Comparison of ENCODE assay signal across 20 mouse cellular contexts in the genomic region with DNA sequence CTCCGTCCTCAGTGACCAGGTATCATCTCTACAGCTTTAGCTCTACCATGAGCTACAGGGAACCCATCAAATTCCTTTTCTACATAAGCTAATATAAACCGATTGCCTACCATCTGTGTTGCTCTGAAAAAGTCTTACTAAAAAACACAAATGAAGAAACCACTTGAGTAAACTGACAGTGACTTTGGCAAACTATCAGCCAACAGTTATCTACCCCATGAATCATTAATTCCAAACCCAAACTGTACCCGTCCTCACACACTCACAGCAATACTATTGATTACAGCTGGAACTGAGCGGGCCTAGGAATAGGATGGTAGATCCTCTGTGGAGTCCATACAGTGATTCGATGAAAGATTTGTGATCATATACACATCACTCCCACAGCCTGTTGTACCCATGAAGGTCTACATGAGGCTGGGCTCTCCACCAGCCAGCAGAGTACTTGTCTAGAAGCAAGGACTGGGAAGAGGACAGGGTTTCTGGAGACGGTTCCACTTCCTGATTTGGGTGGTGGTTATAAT. TPM values are rescaled to one million over a fixed set of nuclear protein-coding genes. Genes with fewer than 3 reads are reported as not detected.
DNase-seq lines count a peak whose midpoint lies in the region; ATAC-seq and TF ChIP-seq lines count a peak whose summit lies in the region.
"Had no signal": no experiment of that assay in that cellular context is flagged by ENCODE, and none has a peak within 500 bp of the region (broad histone marks: within the 10 kb centered on the region; RNA-seq: fewer than 3 reads in every experiment).

No protein-coding gene starts in this region.

- no peaks in the 10 kb centered on the region for H3K36me3 ChIP-seq in embryonic facial prominence, embryonic 13.5 days
- no peaks in the 10 kb centered on the region for H3K36me3 ChIP-seq in embryonic facial prominence, embryonic 10.5 days (replicated peaks)
- H3K36me3 ChIP-seq in kidney, postnatal 0 days (ENCODE audit: insufficient read depth, low read length), result no peaks in the 10 kb centered on the region
- H3K36me3 ChIP-seq in lung, postnatal 0 days (ENCODE audit: insufficient read depth, low read length), result no peaks in the 10 kb centered on the region
- H3K36me3 ChIP-seq in stomach, postnatal 0 days (ENCODE audit: control insufficient read depth, insufficient read depth, low read length), result no peaks in the 10 kb centered on the region
- H3K36me3 ChIP-seq: forebrain, embryonic 10.5 days; hindbrain, embryonic 12.5 days; neural tube, embryonic 15.5 days had no signal

- H3K9me3 ChIP-seq in embryonic facial prominence, embryonic 13.5 days, result no peaks in the 10 kb centered on the region
- no peaks in the 10 kb centered on the region for H3K9me3 ChIP-seq in embryonic facial prominence, embryonic 10.5 days
- H3K9me3 ChIP-seq in kidney, postnatal 0 days (replicated peaks; ENCODE audit: low read length), result no peaks in the 10 kb centered on the region
- no peaks in the 10 kb centered on the region for H3K9me3 ChIP-seq in lung, postnatal 0 days (ENCODE audit: low read length)
- H3K9me3 ChIP-seq in stomach, postnatal 0 days (ENCODE audit: control insufficient read depth, low read length), result no peaks in the 10 kb centered on the region
- H3K9me3 ChIP-seq: forebrain, embryonic 10.5 days; hindbrain, embryonic 12.5 days; neural tube, embryonic 15.5 days had no signal

- 90% methylated on average over 6 of the region's 6 CpGs for WGBS in embryonic facial prominence, embryonic 13.5 days
- WGBS in embryonic facial prominence, embryonic 10.5 days, result 93% methylated on average over 6 of the region's 6 CpGs
- 86% methylated on average over 6 of the region's 6 CpGs for WGBS in kidney, postnatal 0 days
- WGBS in lung, postnatal 0 days, result 69% methylated on average over 6 of the region's 6 CpGs
- WGBS in stomach, postnatal 0 days, result 76% methylated on average over 6 of the region's 6 CpGs

- no peak for TF ChIP-seq EP300 in lung, postnatal 0 days (IDR thresholded peaks at IDR 0.05)
- no peak for TF ChIP-seq EP300 in stomach, postnatal 0 days (optimal IDR thresholded peaks at IDR 0.05)

- H3K27me3 ChIP-seq in embryonic facial prominence, embryonic 13.5 days, result no peaks in the 10 kb centered on the region
- H3K27me3 ChIP-seq in embryonic facial prominence, embryonic 10.5 days (replicated peaks; ENCODE audit: low read depth, poor library complexity, severe bottlenecking), result no peaks in the 10 kb centered on the region
- no peaks in the 10 kb centered on the region for H3K27me3 ChIP-seq in kidney, postnatal 0 days (ENCODE audit: insufficient read depth, low read length)
- no peaks in the 10 kb centered on the region for H3K27me3 ChIP-seq in lung, postnatal 0 days (replicated peaks; ENCODE audit: insufficient read depth, low read length)
- no peaks in the 10 kb centered on the region for H3K27me3 ChIP-seq in stomach, postnatal 0 days (ENCODE audit: control insufficient read depth, insufficient read depth, low read length)
- H3K27me3 ChIP-seq: hindbrain, embryonic 12.5 days; neural tube, embryonic 15.5 days had no signal

- H3K9ac ChIP-seq in embryonic facial prominence, embryonic 13.5 days, result no peak overlapping the region
- no peak overlapping the region for H3K9ac ChIP-seq in kidney, postnatal 0 days (ENCODE audit: low read depth, low read length)
- H3K9ac ChIP-seq in lung, postnatal 0 days (replicated peaks; ENCODE audit: low read depth), result no peak overlapping the region
- H3K9ac ChIP-seq in stomach, postnatal 0 days (ENCODE audit: low read length), result no peak overlapping the region
- H3K9ac ChIP-seq: forebrain, postnatal 0 days; hindbrain, embryonic 12.5 days; neural tube, embryonic 15.5 days had no signal

- no peak for ATAC-seq in embryonic facial prominence, embryonic 13.5 days (ENCODE audit: insufficient number of reproducible peaks, insufficient read depth, low FRiP score, low TSS enrichment, low read depth)
- ATAC-seq in kidney, postnatal 0 days (replicated peaks; ENCODE audit: low FRiP score, low read depth), result no peak
- no peak for ATAC-seq in lung, postnatal 0 days
- no peak for ATAC-seq in stomach, postnatal 0 days (ENCODE audit: low FRiP score, low TSS enrichment)
- ATAC-seq: forebrain, postnatal 0 days; midbrain, embryonic 16.5 days had no signal

- H3K4me3 ChIP-seq in embryonic facial prominence, embryonic 13.5 days, result no peak overlapping the region
- H3K4me3 ChIP-seq in embryonic facial prominence, embryonic 10.5 days, result no peak overlapping the region
- H3K4me3 ChIP-seq in kidney, postnatal 0 days (replicated peaks; ENCODE audit: low read depth, low read length), result no peak overlapping the region
- no peak overlapping the region for H3K4me3 ChIP-seq in lung, postnatal 0 days (ENCODE audit: low read depth, low read length)
- no peak overlapping the region for H3K4me3 ChIP-seq in stomach, postnatal 0 days (ENCODE audit: low read depth, low read length)
- H3K4me3 ChIP-seq: forebrain, embryonic 10.5 days; hindbrain, embryonic 12.5 days; neural tube, embryonic 15.5 days had no signal

- no peak overlapping the region for H3K4me2 ChIP-seq in embryonic facial prominence, embryonic 13.5 days
- no peak overlapping the region for H3K4me2 ChIP-seq in kidney, postnatal 0 days (ENCODE audit: low read length)
- H3K4me2 ChIP-seq in lung, postnatal 0 days (replicated peaks; ENCODE audit: low read depth, low read length), result no peak overlapping the region
- no peak overlapping the region for H3K4me2 ChIP-seq in stomach, postnatal 0 days (replicated peaks; ENCODE audit: low read depth)
- H3K4me2 ChIP-seq: hindbrain, embryonic 12.5 days; neural tube, embryonic 15.5 days had no signal

- H3K27ac ChIP-seq in embryonic facial prominence, embryonic 13.5 days, result peak overlapping the region; percentile 79
- H3K27ac ChIP-seq in embryonic facial prominence, embryonic 10.5 days (replicated peaks), result no peak overlapping the region
- H3K27ac ChIP-seq in kidney, postnatal 0 days, result peak overlapping the region; percentile 52; the same call in 1 of the 2 replicates
- peak overlapping the region; percentile 74 for H3K27ac ChIP-seq in lung, postnatal 0 days (ENCODE audit: low read length)
- H3K27ac ChIP-seq in stomach, postnatal 0 days (replicated peaks), result peak overlapping the region; percentile 81
- H3K27ac ChIP-seq: forebrain, embryonic 10.5 days; hindbrain, embryonic 12.5 days; neural tube, embryonic 15.5 days had no signal

- no peak for DNase-seq in embryonic facial prominence, embryonic 10.5 days (ENCODE audit: low spot score)
- DNase-seq in kidney, postnatal 0 days (ENCODE audit: low spot score), result no peak
- DNase-seq in kidney, adult 11 months, result no peak
- no peak for DNase-seq in lung, postnatal 0 days (ENCODE audit: low spot score)
- DNase-seq in lung, postnatal 4 days, result no peak
- DNase-seq in stomach, postnatal 0 days (ENCODE audit: low spot score), result no peak
- no peak for DNase-seq in cerebellum, postnatal 36 days
- DNase-seq: adrenal gland, adult 8-10 months; forebrain, postnatal 0 days; kidney, adult 9 months; kidney, postnatal 36 days; layer of hippocampus, adult 9-11 months; right cerebral cortex, postnatal 14 days; thymus, postnatal 4 days had no signal

- no peak for TF ChIP-seq CTCF in kidney, postnatal 0 days (IDR thresholded peaks at IDR 0.05; ENCODE audit: low read depth)
- no peak for TF ChIP-seq CTCF in lung, postnatal 0 days (IDR thresholded peaks at IDR 0.05)
- TF ChIP-seq CTCF in stomach, postnatal 0 days (IDR thresholded peaks at IDR 0.05; ENCODE audit: low read depth), result no peak

- H3K4me1 ChIP-seq in embryonic facial prominence, embryonic 13.5 days, result peaks cover 23% of the 10 kb centered on the region
- peaks cover 4% of the 10 kb centered on the region; the same call in 1 of the 2 replicates for H3K4me1 ChIP-seq in embryonic facial prominence, embryonic 10.5 days
- no peaks in the 10 kb centered on the region for H3K4me1 ChIP-seq in kidney, postnatal 0 days (replicated peaks; ENCODE audit: insufficient read depth, low read length)
- peaks cover 12% of the 10 kb centered on the region; the same call in 1 of the 2 replicates for H3K4me1 ChIP-seq in lung, postnatal 0 days (ENCODE audit: insufficient read depth, low read depth, low read length)
- no peaks in the 10 kb centered on the region; the same call in 1 of the 2 replicates for H3K4me1 ChIP-seq in stomach, postnatal 0 days (replicated peaks; ENCODE audit: control insufficient read depth, insufficient read depth)
- H3K4me1 ChIP-seq: forebrain, embryonic 10.5 days; hindbrain, embryonic 12.5 days had no signal

RNA-seq across cellular contexts. Expression of gene Tes3-ps, which starts 14.2 kb away (rescaled TPM):
- polyA plus RNA-seq in embryonic facial prominence, embryonic 13.5 days (2015; fragmentation: Nextera tagmentation; extraction: Ambion mirVana), result 1.4 and 2.7 TPM in 2 replicates
- 1.4 and 1.9 TPM in 2 replicates for polyA plus RNA-seq in embryonic facial prominence, embryonic 10.5 days (2016; fragmentation: Nextera tagmentation; extraction: Ambion mirVana)
- 0.54 and 0.66 TPM in 2 replicates for polyA plus RNA-seq in kidney, postnatal 0 days (2015; fragmentation: Nextera tagmentation; extraction: Ambion mirVana)
- 0.35 and 0.49 TPM in 2 replicates for polyA plus RNA-seq in lung, postnatal 0 days (2015; fragmentation: Nextera tagmentation; extraction: Ambion mirVana)
- 0.35 and 0.45 TPM in 2 replicates for polyA plus RNA-seq in stomach, postnatal 0 days (2015; fragmentation: Nextera tagmentation; extraction: Ambion mirVana)
- polyA plus RNA-seq: spleen, adult 2 months had no signal

RNA-seq across cellular contexts. Expression of gene Ecm2, which starts 25.7 kb away (rescaled TPM):
- polyA plus RNA-seq in embryonic facial prominence, embryonic 13.5 days (2015; fragmentation: Nextera tagmentation; extraction: Ambion mirVana), result 1.3 and 1.4 TPM in 2 replicates
- polyA plus RNA-seq in embryonic facial prominence, embryonic 10.5 days (2016; fragmentation: Nextera tagmentation; extraction: Ambion mirVana), result 0.40 and 0.47 TPM in 2 replicates
- 2.5 TPM in 2 replicates for polyA plus RNA-seq in kidney, postnatal 0 days (2015; fragmentation: Nextera tagmentation; extraction: Ambion mirVana)
- 3.1 and 3.6 TPM in 2 replicates for polyA plus RNA-seq in lung, postnatal 0 days (2015; fragmentation: Nextera tagmentation; extraction: Ambion mirVana)
- 2.0 and 2.2 TPM in 2 replicates for polyA plus RNA-seq in stomach, postnatal 0 days (2015; fragmentation: Nextera tagmentation; extraction: Ambion mirVana)

RNA-seq across cellular contexts. Expression of gene Ippk, which starts 57.9 kb away (rescaled TPM):
- 13.7 and 14.4 TPM in 2 replicates for polyA plus RNA-seq in embryonic facial prominence, embryonic 13.5 days (2015; fragmentation: Nextera tagmentation; extraction: Ambion mirVana)
- polyA plus RNA-seq in embryonic facial prominence, embryonic 10.5 days (2016; fragmentation: Nextera tagmentation; extraction: Ambion mirVana), result 18.3 and 20.4 TPM in 2 replicates
- 13.5 and 14.3 TPM in 2 replicates for polyA plus RNA-seq in kidney, postnatal 0 days (2015; fragmentation: Nextera tagmentation; extraction: Ambion mirVana)
- polyA plus RNA-seq in lung, postnatal 0 days (2015; fragmentation: Nextera tagmentation; extraction: Ambion mirVana), result 12.0 and 12.6 TPM in 2 replicates
- 22.1 and 23.4 TPM in 2 replicates for polyA plus RNA-seq in stomach, postnatal 0 days (2015; fragmentation: Nextera tagmentation; extraction: Ambion mirVana)
